Mouse (Mus musculus) MEL (cell line): ENCODE measurements around the gene Cd24a. TPM values are rescaled to one million over a fixed set of nuclear protein-coding genes. Genes with fewer than 3 reads are reported as not detected.

Experiments used
- DNase-seq: peaks from one replicate; pipeline ENCODE4 v3.0.0; 2011; ENCODE audit warnings: low read depth, low spot score
- H3K27ac ChIP-seq: 2 replicates; pipeline ENCODE4 v1.5.1; 2012; ENCODE audit warnings: low read depth, mild to moderate bottlenecking, control low read depth, low read length, moderate library complexity; ENCODE audit not compliant: control insufficient read depth
- H3K27me3 ChIP-seq, 2 experiments: fragments of 150-350 bp in 1 of 2; sonication (generic) in 1 of 2; 2 replicates each; pipeline ENCODE4 v1.6.1; 2012; ENCODE audit warnings: low read length in 2 of 2, mild to moderate bottlenecking in 2 of 2, improper control_type of control experiment in 1 of 2, moderate library complexity in 1 of 2; ENCODE audit not compliant: insufficient read depth in 2 of 2, control insufficient read depth in 1 of 2
- H3K36me3 ChIP-seq, 2 experiments: 2 replicates each; pipeline ENCODE4 v1.6.1; 2012 to 2014; ENCODE audit warnings: low read length in 2 of 2, improper control_type of control experiment in 1 of 2, inconsistent platforms in 1 of 2, mild to moderate bottlenecking in 1 of 2; ENCODE audit not compliant: insufficient read depth in 2 of 2, control insufficient read depth in 1 of 2
- H3K4me1 ChIP-seq, 2 experiments: fragments of 150-350 bp in 1 of 2; sonication (generic) in 1 of 2; 2 replicates each; pipeline ENCODE4 v1.6.1; 2012; ENCODE audit warnings: low read length in 2 of 2, improper control_type of control experiment in 1 of 2, mild to moderate bottlenecking in 1 of 2; ENCODE audit not compliant: insufficient read depth in 2 of 2, control insufficient read depth in 1 of 2
- H3K4me3 ChIP-seq, 2 experiments: fragments of 150-350 bp in 1 of 2; sonication (generic) in 1 of 2; 2 replicates each; pipeline ENCODE4 v1.5.1; 2012; ENCODE audit warnings: low read depth in 2 of 2, low read length in 2 of 2, mild to moderate bottlenecking in 2 of 2, moderate library complexity in 2 of 2, control low read depth in 1 of 2, improper control_type of control experiment in 1 of 2; ENCODE audit not compliant: control insufficient read depth in 1 of 2, insufficient read depth in 1 of 2
- H3K79me2 ChIP-seq: 2 replicates; pipeline ENCODE4 v1.6.1; 2012; ENCODE audit warnings: mild to moderate bottlenecking, low read length, moderate library complexity; ENCODE audit not compliant: control insufficient read depth, poor library complexity, insufficient read depth
- H3K9ac ChIP-seq: 2 replicates; pipeline ENCODE4 v1.6.1; 2012; ENCODE audit warnings: low read depth, mild to moderate bottlenecking, control low read depth, low read length, moderate library complexity; ENCODE audit not compliant: control insufficient read depth, poor library complexity, severe bottlenecking
- H3K9me3 ChIP-seq: fragments of 150-350 bp; sonication (generic); replicated peaks from 2 replicates; pipeline ENCODE4 v1.6.1; 2012; ENCODE audit warnings: mild to moderate bottlenecking, low read length, improper control_type of control experiment, moderate library complexity; ENCODE audit not compliant: insufficient read depth
- BHLHE40 ChIP-seq: IDR thresholded peaks from 2 replicates; pipeline ENCODE4 v1.6.1; 2012; ENCODE audit warnings: low read depth, mild to moderate bottlenecking, inconsistent platforms, low read length, improper control_type of control experiment, borderline replicate concordance
- CHD2 ChIP-seq: IDR thresholded peaks from 2 replicates; pipeline ENCODE4 v1.6.1; 2011; ENCODE audit warnings: low read length, improper control_type of control experiment
- CTCF ChIP-seq, 3 experiments: IDR thresholded peaks in 2 of 3; conservative IDR thresholded peaks in 1 of 3; 2 replicates each; pipeline ENCODE4 v1.5.1; 2011 to 2012; ENCODE audit warnings: low read length in 3 of 3, low read depth in 2 of 3, mild to moderate bottlenecking in 2 of 3, improper control_type of control experiment in 1 of 3, inconsistent platforms in 1 of 3, mixed read lengths in 1 of 3, moderate library complexity in 1 of 3; ENCODE audit not compliant: control insufficient read depth in 1 of 3, insufficient read depth in 1 of 3, poor library complexity in 1 of 3, severe bottlenecking in 1 of 3
- E2F4 ChIP-seq: IDR thresholded peaks from 2 replicates; pipeline ENCODE4 v1.6.1; 2011; ENCODE audit warnings: low read depth, low read length, improper control_type of control experiment, borderline replicate concordance
- ELF1 ChIP-seq: IDR thresholded peaks from 2 replicates; pipeline ENCODE4 v1.6.1; 2014; ENCODE audit warnings: low read depth, mild to moderate bottlenecking, inconsistent platforms, low read length, improper control_type of control experiment, moderate library complexity
- EP300 ChIP-seq, 2 experiments: IDR thresholded peaks; 2 replicates each; pipeline ENCODE4 v1.6.1; 2011; ENCODE audit warnings: improper control_type of control experiment in 2 of 2, low read length in 2 of 2, low read depth in 1 of 2, mild to moderate bottlenecking in 1 of 2
- GATA1 ChIP-seq: IDR thresholded peaks from 2 replicates; pipeline ENCODE4 v1.6.1; 2011; ENCODE audit warnings: low read depth, low read length, improper control_type of control experiment
- HCFC1 ChIP-seq: IDR thresholded peaks from 2 replicates; pipeline ENCODE4 v1.6.1; 2012; ENCODE audit warnings: low read depth, mild to moderate bottlenecking, inconsistent platforms, low read length, improper control_type of control experiment, moderate library complexity
- JUND ChIP-seq: IDR thresholded peaks from 2 replicates; pipeline ENCODE4 v1.6.1; 2011; ENCODE audit warnings: low read depth, mild to moderate bottlenecking, improper control_type of control experiment, low read length
- MEF2A ChIP-seq: IDR thresholded peaks from 2 replicates; pipeline ENCODE4 v1.6.1; 2014; ENCODE audit warnings: low read depth, mild to moderate bottlenecking, inconsistent platforms, low read length, improper control_type of control experiment; ENCODE audit not compliant: poor library complexity, insufficient replicate concordance, severe bottlenecking; ENCODE audit errors: extremely low read depth
- MXI1 ChIP-seq: IDR thresholded peaks from 2 replicates; pipeline ENCODE4 v1.6.1; 2011; ENCODE audit warnings: mild to moderate bottlenecking, low read depth, low read length, improper control_type of control experiment
- MYB ChIP-seq: IDR thresholded peaks from 2 replicates; pipeline ENCODE4 v1.6.1; 2011; ENCODE audit warnings: mild to moderate bottlenecking, low read depth, low read length, improper control_type of control experiment
- NRF1 ChIP-seq: IDR thresholded peaks from 2 replicates; pipeline ENCODE4 v1.6.1; 2014; ENCODE audit warnings: low read depth, mild to moderate bottlenecking, inconsistent platforms, low read length, improper control_type of control experiment, moderate library complexity; ENCODE audit not compliant: poor library complexity, insufficient read depth, severe bottlenecking
- POLR2A ChIP-seq, 2 experiments: IDR thresholded peaks; 2 replicates each; pipeline ENCODE4 v1.6.1; 2011 to 2012; ENCODE audit warnings: low read length in 2 of 2, mild to moderate bottlenecking in 2 of 2, control low read depth in 1 of 2, improper control_type of control experiment in 1 of 2, low read depth in 1 of 2, moderate library complexity in 1 of 2; ENCODE audit not compliant: control insufficient read depth in 1 of 2, insufficient read depth in 1 of 2, poor library complexity in 1 of 2
- POLR2AphosphoS2 ChIP-seq: IDR thresholded peaks from 2 replicates; pipeline ENCODE4 v1.6.1; 2011; ENCODE audit warnings: low read length, improper control_type of control experiment
- POLR2AphosphoS5 ChIP-seq: IDR thresholded peaks from 2 replicates; pipeline ENCODE4 v1.6.1; 2012; ENCODE audit warnings: low read depth, borderline replicate concordance, mild to moderate bottlenecking, inconsistent platforms, low read length, moderate library complexity, mixed read lengths
- TAL1 ChIP-seq: IDR thresholded peaks from 2 replicates; pipeline ENCODE4 v1.6.1; 2012; ENCODE audit warnings: mild to moderate bottlenecking, inconsistent platforms, low read length, moderate library complexity, mixed read lengths
- TCF12 ChIP-seq: IDR thresholded peaks from 2 replicates; pipeline ENCODE4 v1.6.1; 2014; ENCODE audit warnings: low read depth, mild to moderate bottlenecking, inconsistent platforms, low read length, improper control_type of control experiment, moderate library complexity
- UBTF ChIP-seq: IDR thresholded peaks from 2 replicates; pipeline ENCODE4 v1.6.1; 2012; ENCODE audit warnings: low read depth, mild to moderate bottlenecking, inconsistent platforms, low read length, improper control_type of control experiment, moderate library complexity, borderline replicate concordance; ENCODE audit not compliant: insufficient read depth
- USF1 ChIP-seq: IDR thresholded peaks from 2 replicates; pipeline ENCODE4 v1.6.1; 2014; ENCODE audit warnings: low read depth, mild to moderate bottlenecking, inconsistent platforms, low read length, improper control_type of control experiment, moderate library complexity
- ZNF384 ChIP-seq: IDR thresholded peaks from 2 replicates; pipeline ENCODE4 v1.6.1; 2012; ENCODE audit warnings: low read depth, mild to moderate bottlenecking, inconsistent platforms, low read length, improper control_type of control experiment
- polyA plus RNA-seq, 2 experiments: library from polyadenylated mRNA; stranded (reverse) in 1 of 2; unstranded in 1 of 2; fragments of >175 nt in 1 of 2; fragments of >200 nt in 1 of 2; gene quantifications; 2 replicates each; pipeline versions ENCODE4 v1.2.1 to v1.2.4; 2012; ENCODE audit warnings: low replicate concordance in 2 of 2, low read depth in 1 of 2; ENCODE audit not compliant: insufficient read length in 2 of 2, insufficient read depth in 1 of 2, missing spikeins in 1 of 2
- total RNA-seq: library from RNA; depleted of rRNA; stranded (reverse); fragments of 300-350 nt; gene quantifications from 2 replicates; pipeline ENCODE4 v1.2.3, GENCODE M21; 2012

Gene Cd24a
- total and polyA plus RNA-seq, 3 experiments: 96.6 to 181 TPM; not detected in 1

- Histone ChIP-seq H3K27me3 (no peaks in the 10 kb centered on the region), H3K4me3 (no peak overlapping the region), H3K36me3 (no peaks in the 10 kb centered on the region), H3K9ac (no peak overlapping the region), H3K79me2 (no peaks in the 10 kb centered on the region), H3K4me1 (no peaks in the 10 kb centered on the region; a peak in 1 of 4 replicates), H3K9me3 (no peaks in the 10 kb centered on the region), H3K27ac (no peak overlapping the region)
- no peak for DNase-seq
- TF ChIP-seq ELF1: no peak
- no peak for TF ChIP-seq USF1
- TF ChIP-seq POLR2AphosphoS2: no peak
- no peak for TF ChIP-seq UBTF
- no peak for TF ChIP-seq MEF2A
- TF ChIP-seq E2F4: no peak
- TF ChIP-seq CHD2: no peak
- no peak for TF ChIP-seq GATA1
- TF ChIP-seq TAL1: no peak
- no peak for TF ChIP-seq NRF1
- TF ChIP-seq CTCF (IDR thresholded peaks at IDR 0.05 in 2 of 3, conservative IDR thresholded peaks at IDR 0.05 in 1 of 3; ENCODE audit: control insufficient read depth in 1 of 3, insufficient read depth in 1 of 3, low read depth in 2 of 3, low read length in 3 of 3, poor library complexity in 1 of 3, severe bottlenecking in 1 of 3): no peak
- TF ChIP-seq MYB: no peak
- TF ChIP-seq HCFC1: no peak
- no peak for TF ChIP-seq POLR2A (IDR thresholded peaks at IDR 0.05; ENCODE audit: control insufficient read depth in 1 of 2, insufficient read depth in 1 of 2, low read depth in 1 of 2, low read length in 2 of 2, poor library complexity in 1 of 2)
- no peak for TF ChIP-seq JUND
- TF ChIP-seq MXI1: no peak
- TF ChIP-seq EP300 (IDR thresholded peaks at IDR 0.05; ENCODE audit: low read depth in 1 of 2, low read length in 2 of 2): no peak
- no peak for TF ChIP-seq TCF12
- no peak for TF ChIP-seq BHLHE40
- TF ChIP-seq POLR2AphosphoS5: no peak
These were observed 46.3 kb downstream of the Cd24a start for GRCm38 (mm10) chr10:43624362-43624761.

- DNase-seq: no peak
- Histone ChIP-seq H3K27me3 (no peaks in the 10 kb centered on the region), H3K27ac (no peak overlapping the region), H3K9me3 (no peaks in the 10 kb centered on the region), H3K4me3 (no peak overlapping the region), H3K9ac (no peak overlapping the region), H3K36me3 (no peaks in the 10 kb centered on the region), H3K79me2 (no peaks in the 10 kb centered on the region), H3K4me1 (no peaks in the 10 kb centered on the region; a peak in 1 of 4 replicates)
- TF ChIP-seq ZNF384 (no peak), MEF2A (no peak), POLR2A (IDR thresholded peaks at IDR 0.05; ENCODE audit: control insufficient read depth in 1 of 2, insufficient read depth in 1 of 2, low read depth in 1 of 2, low read length in 2 of 2, poor library complexity in 1 of 2) (no peak), MXI1 (no peak), NRF1 (no peak)
These were observed 46.8 kb downstream of the Cd24a start for GRCm38 (mm10) chr10:43624791-43625398.
